Mouse (Mus musculus): Measurements from ENCODE around the gene Opn5.

Gene Opn5

GRCm38 (mm10) chr17:42611295-42611694 lies at the start of gene Opn5:
Opn5 (minus strand) TSS chr17:42611395.
- no peak for DNase-seq

GRCm38 (mm10) chr17:42658634-42659422 lies 47.6 kb upstream of the Opn5 start:
- DNase-seq = peak; percentile 56

GRCm38 (mm10) chr17:42643416-42643815 lies 32.2 kb upstream of the Opn5 start:
- no peak for DNase-seq

- DNase-seq = no peak
Observed at GRCm38 (mm10) chr17:42630206-42630605, 19.0 kb upstream of the Opn5 start.

- DNase-seq = no peak
Observed at GRCm38 (mm10) chr17:42613043-42613737, 2.0 kb upstream of the Opn5 start.

GRCm38 (mm10) chr17:42608270-42608669 lies 2.9 kb downstream of the Opn5 start:
- DNase-seq = no peak

GRCm38 (mm10) chr17:42602829-42603784 lies 8.1 kb downstream of the Opn5 start:
- peak; percentile 51 for DNase-seq

- no peak for DNase-seq
Observed at GRCm38 (mm10) chr17:42586486-42586885, 24.7 kb downstream of the Opn5 start.

GRCm38 (mm10) chr17:42583029-42583331 lies 28.2 kb downstream of the Opn5 start:
- no peak for DNase-seq

- no peak for DNase-seq
Observed at GRCm38 (mm10) chr17:42582281-42583028, 28.7 kb downstream of the Opn5 start.

- DNase-seq = no peak
Observed at GRCm38 (mm10) chr17:42580623-42581022, 30.6 kb downstream of the Opn5 start.

- no peak for DNase-seq
Observed at GRCm38 (mm10) chr17:42580196-42580595, 31.0 kb downstream of the Opn5 start.

GRCm38 (mm10) chr17:42576671-42577168 lies 34.5 kb downstream of the Opn5 start:
- DNase-seq = no peak

GRCm38 (mm10) chr17:42573786-42574185 lies 37.4 kb downstream of the Opn5 start:
- DNase-seq = no peak

- no peak for DNase-seq
Observed at GRCm38 (mm10) chr17:42549578-42549977, 61.6 kb downstream of the Opn5 start.

GRCm38 (mm10) chr17:42530147-42530546 lies 81.0 kb downstream of the Opn5 start:
- DNase-seq = no peak

- no peak for DNase-seq
Observed at GRCm38 (mm10) chr17:42509356-42510262, 101.6 kb downstream of the Opn5 start.

Data from liver (tissue).